Mouse (Mus musculus) CH12.LX (cell line): ENCODE data around the gene Gm5089. TPM values are rescaled to one million over a fixed set of nuclear protein-coding genes. Genes with fewer than 3 reads are reported as not detected.

Source experiments
- DNase-seq: peaks from one replicate; pipeline ENCODE4 v3.0.0-alpha.2; 2013; ENCODE audit errors: extremely low read depth
- H3K27ac ChIP-seq: 2 replicates; pipeline ENCODE4 v1.5.1; 2012; ENCODE audit warnings: low read depth, mild to moderate bottlenecking, control low read depth, moderate library complexity; ENCODE audit not compliant: insufficient read depth
- H3K27me3 ChIP-seq: replicated peaks from 2 replicates; pipeline ENCODE3; 2012; ENCODE audit warnings: inconsistent platforms
- H3K36me3 ChIP-seq, 2 experiments: replicated peaks in 1 of 2; 2 replicates each; pipeline versions ENCODE3 to v1.6.1; 2012; ENCODE audit warnings: inconsistent platforms in 1 of 2, low read length in 1 of 2, mild to moderate bottlenecking in 1 of 2, mixed read lengths in 1 of 2, moderate library complexity in 1 of 2; ENCODE audit not compliant: control insufficient read depth in 1 of 2, insufficient read depth in 1 of 2
- H3K4me1 ChIP-seq, 2 experiments: 2 replicates each; pipeline ENCODE4 v1.6.1; 2012; ENCODE audit warnings: inconsistent platforms in 1 of 2, moderate library complexity in 1 of 2; ENCODE audit not compliant: insufficient read depth in 2 of 2, control insufficient read depth in 1 of 2
- H3K4me2 ChIP-seq: 2 replicates; pipeline ENCODE4 v1.6.1; 2012; ENCODE audit warnings: low read depth, mild to moderate bottlenecking, control low read depth; ENCODE audit not compliant: poor library complexity, insufficient read depth, severe bottlenecking
- H3K4me3 ChIP-seq, 3 experiments: fragments of 150-350 bp in 1 of 3; sonication (generic) in 1 of 3; replicated peaks in 1 of 3; 2 replicates each; pipeline versions ENCODE3 to v1.5.1; 2011 to 2012; ENCODE audit warnings: low read depth in 2 of 3, low read length in 2 of 3, mild to moderate bottlenecking in 2 of 3, moderate library complexity in 2 of 3, control low read depth in 1 of 3, improper control_type of control experiment in 1 of 3, inconsistent platforms in 1 of 3, mixed read lengths in 1 of 3; ENCODE audit not compliant: poor library complexity in 1 of 3
- H3K79me2 ChIP-seq: replicated peaks from 2 replicates; pipeline ENCODE4 v1.6.1; 2012; ENCODE audit warnings: mild to moderate bottlenecking, moderate library complexity; ENCODE audit not compliant: control insufficient read depth, poor library complexity, insufficient read depth, severe bottlenecking; ENCODE audit errors: extremely low read depth
- H3K9ac ChIP-seq: 2 replicates; pipeline ENCODE4 v1.6.1; 2012; ENCODE audit warnings: low read depth, mild to moderate bottlenecking, control low read depth, moderate library complexity; ENCODE audit not compliant: insufficient read depth
- H3K9me3 ChIP-seq: replicated peaks from 2 replicates; pipeline ENCODE3; 2012; ENCODE audit warnings: low read length, inconsistent platforms, mixed read lengths
- BHLHE40 ChIP-seq: IDR thresholded peaks from 2 replicates; pipeline ENCODE4 v1.6.1; 2011; ENCODE audit warnings: mild to moderate bottlenecking, low read depth, low read length, improper control_type of control experiment
- CHD1 ChIP-seq: IDR thresholded peaks from 2 replicates; pipeline ENCODE4 v1.6.1; 2012; ENCODE audit warnings: low read depth, low read length, improper control_type of control experiment, inconsistent platforms
- E2F4 ChIP-seq: IDR thresholded peaks from 2 replicates; pipeline ENCODE4 v1.6.1; 2011; ENCODE audit warnings: low read depth, low read length, improper control_type of control experiment; ENCODE audit not compliant: insufficient replicate concordance
- EP300 ChIP-seq: IDR thresholded peaks from 2 replicates; pipeline ENCODE4 v1.6.1; 2011; ENCODE audit warnings: low read length, improper control_type of control experiment
- ETS1 ChIP-seq: conservative IDR thresholded peaks from 2 replicates; pipeline ENCODE4 v1.6.1; 2012; ENCODE audit warnings: low read depth, mild to moderate bottlenecking, inconsistent platforms, low read length, improper control_type of control experiment, moderate library complexity
- GABPA ChIP-seq: IDR thresholded peaks from 2 replicates; pipeline ENCODE4 v1.6.1; 2012; ENCODE audit warnings: low read depth, low read length, improper control_type of control experiment, inconsistent platforms; ENCODE audit not compliant: insufficient replicate concordance
- KAT2A ChIP-seq: IDR thresholded peaks from 2 replicates; pipeline ENCODE4 v1.6.1; 2012; ENCODE audit warnings: low read length, improper control_type of control experiment, inconsistent platforms; ENCODE audit not compliant: insufficient replicate concordance
- POLR2AphosphoS2 ChIP-seq: IDR thresholded peaks from 2 replicates; pipeline ENCODE4 v1.6.1; 2011; ENCODE audit warnings: low read depth, low read length, improper control_type of control experiment
- RAD21 ChIP-seq: IDR thresholded peaks from 2 replicates; pipeline ENCODE4 v1.6.1; 2011; ENCODE audit warnings: low read depth, mild to moderate bottlenecking, low read length, improper control_type of control experiment, moderate library complexity
- USF1 ChIP-seq: IDR thresholded peaks from 2 replicates; pipeline ENCODE4 v1.6.1; 2014; ENCODE audit warnings: low read depth, mild to moderate bottlenecking, inconsistent platforms, low read length, improper control_type of control experiment
- USF2 ChIP-seq: conservative IDR thresholded peaks from 2 replicates; pipeline ENCODE4 v1.6.1; 2011; ENCODE audit warnings: low read depth, low read length, improper control_type of control experiment
- ZNF384 ChIP-seq: IDR thresholded peaks from 2 replicates; pipeline ENCODE4 v1.6.1; 2012; ENCODE audit warnings: low read depth, low read length, improper control_type of control experiment, inconsistent platforms
- dilution Hi-C: fragments of 300-500 bp; cut with MboI; formaldehyde crosslinking; loops from 2 replicates; pipeline ENCODE4 v1.14.3; 2020; ENCODE audit warnings: low sequenced_read_pairs; ENCODE audit not compliant: extremely low pct_unique_long_range_greater_than_20kb, extremely low pct_ligation_motif_present
- in situ Hi-C: fragments of 300-500 bp; cut with MboI; formaldehyde crosslinking; loops from 3 replicates; pipeline ENCODE4 v1.14.3; 2019; ENCODE audit warnings: low sequenced_read_pairs, low pct_ligation_motif_present, low pct_unique_long_range_greater_than_20kb, mixed read lengths
- polyA plus RNA-seq: library from polyadenylated mRNA; unstranded; fragments of >175 nt; gene quantifications from 2 replicates; pipeline ENCODE4 v1.2.1, GENCODE M21; 2012; ENCODE audit warnings: low read depth; ENCODE audit not compliant: insufficient read length
- total RNA-seq, 2 experiments: library from RNA; depleted of rRNA; stranded (reverse); fragments of 300-350 nt in 1 of 2; fragments of >200 nt in 1 of 2; gene quantifications; 2 replicates each; pipeline ENCODE4 v1.2.3; 2012 to 2014

Gm5089 gene
- total RNA-seq (2012; rRNA removed) = not detected in 2 replicates
- not detected in 2 replicates for total RNA-seq (2014; rRNA removed)
- not detected in 2 replicates for polyA plus RNA-seq

- H3K9me3 ChIP-seq = no peaks in the 10 kb centered on the region
- H3K9ac ChIP-seq = no peak within 1 kb of the TSS
- H3K36me3 ChIP-seq = no peaks in the 10 kb centered on the region
- TF ChIP-seq RAD21 = no peak
- no peak for TF ChIP-seq CHD1
- TF ChIP-seq ETS1 = no peak
- TF ChIP-seq BHLHE40 = no peak
- no peak for TF ChIP-seq USF2
- TF ChIP-seq KAT2A = no peak
- no peak for TF ChIP-seq ZNF384
- TF ChIP-seq, all 38 proteins: peak for 0
- dilution Hi-C loops (no loop called here), in situ Hi-C loops (no loop called here)
- Histone ChIP-seq H3K4me3 (no peak within 1 kb of the TSS), H3K27me3 (no peaks in the 10 kb centered on the region), H3K79me2 (no peaks in the 10 kb centered on the region), H3K4me1 (no peaks in the 10 kb centered on the region), H3K27ac (no peak within 1 kb of the TSS), H3K4me2 (no peak within 1 kb of the TSS)
- DNase-seq = no peak
These were observed at the start of gene Gm5089 for GRCm38 (mm10) chr14:122450496-122451382. Gene Gm5089, minus strand, starts transcription at chr14:122451115.

GRCm38 (mm10) chr14:122492015-122492414, 41.1 kb upstream of the Gm5089 start:
- no peak overlapping the region for H3K4me2 ChIP-seq
- dilution Hi-C loops (no loop called here), in situ Hi-C loops (no loop called here)
- H3K9me3 ChIP-seq = no peaks in the 10 kb centered on the region
- H3K4me1 ChIP-seq = no peaks in the 10 kb centered on the region
- TF ChIP-seq EP300 (no peak), GABPA (no peak), POLR2AphosphoS2 (no peak), ZNF384 (peak; percentile 67), E2F4 (no peak), USF1 (no peak)
- H3K36me3 ChIP-seq = no peaks in the 10 kb centered on the region
- H3K79me2 ChIP-seq = no peaks in the 10 kb centered on the region
- no peaks in the 10 kb centered on the region for H3K27me3 ChIP-seq
- no peak for DNase-seq
- no peak overlapping the region for H3K27ac ChIP-seq
- H3K4me3 ChIP-seq = no peak overlapping the region
- no peak overlapping the region for H3K9ac ChIP-seq
